Mouse (Mus musculus) stomach, postnatal 0 days (tissue): Measurements from ENCODE around the gene 1700017B05Rik. TPM values are rescaled to one million over a fixed set of nuclear protein-coding genes. Genes with fewer than 3 reads are reported as not detected.
A peak's percentile ranks its signal among the peaks of the same experiment; 100 is the strongest.

ENCODE experiments used
- ATAC-seq: fragments of 200-750 bp; cut with Nextera tagmentation; 2 replicates; pipeline ENCODE4 v1.8.0; 2017; ENCODE audit not compliant: low FRiP score, low TSS enrichment
- DNase-seq: peaks from one replicate; pipeline ENCODE4 v3.0.0-alpha.2; 2016; ENCODE audit warnings: low spot score
- H3K27ac ChIP-seq: fragments of 300-500 bp; sonication (generic); replicated peaks from 2 replicates; pipeline ENCODE4 v1.5.1; 2014; ENCODE audit warnings: mild to moderate bottlenecking, control low read depth
- H3K27me3 ChIP-seq: fragments of 300-500 bp; sonication (generic); 2 replicates; pipeline ENCODE4 v1.6.1; 2014; ENCODE audit warnings: low read length; ENCODE audit not compliant: control insufficient read depth, insufficient read depth
- H3K36me3 ChIP-seq: fragments of 300-500 bp; sonication (generic); 2 replicates; pipeline ENCODE4 v1.6.1; 2014; ENCODE audit warnings: low read length, mixed read lengths; ENCODE audit not compliant: control insufficient read depth, insufficient read depth
- H3K4me1 ChIP-seq: fragments of 300-500 bp; sonication (generic); replicated peaks from 2 replicates; pipeline ENCODE4 v1.6.1; 2014; ENCODE audit warnings: antibody characterized with exemption; ENCODE audit not compliant: control insufficient read depth, insufficient read depth
- H3K4me2 ChIP-seq: fragments of 300-500 bp; sonication (generic); replicated peaks from 2 replicates; pipeline ENCODE4 v1.6.1; 2014; ENCODE audit warnings: low read depth, mild to moderate bottlenecking, control low read depth, moderate library complexity
- H3K4me3 ChIP-seq: fragments of 300-500 bp; sonication (generic); 2 replicates; pipeline ENCODE4 v1.5.1; 2014; ENCODE audit warnings: low read depth, low read length, control low read depth
- H3K9ac ChIP-seq: fragments of 300-500 bp; sonication (generic); 2 replicates; pipeline ENCODE4 v1.6.1; 2014; ENCODE audit warnings: mild to moderate bottlenecking, low read length, control low read depth, mixed read lengths
- H3K9me3 ChIP-seq: fragments of 300-500 bp; sonication (generic); 2 replicates; pipeline ENCODE4 v1.6.1; 2016; ENCODE audit warnings: low read length; ENCODE audit not compliant: control insufficient read depth
- CTCF ChIP-seq: IDR thresholded peaks from 2 replicates; pipeline ENCODE4 v1.5.1; 2016; ENCODE audit warnings: antibody characterized with exemption, low read depth, mild to moderate bottlenecking, moderate library complexity
- EP300 ChIP-seq: optimal IDR thresholded peaks from 2 replicates; pipeline ENCODE3; 2016; ENCODE audit warnings: antibody characterized with exemption
- WGBS: fragments of 180-500 bp; shearing (Covaris S2); extraction: QIAGEN DNeasy Blood & Tissue Kit; methylation state at CpG from one replicate; pipeline ENCODE4 v1.1.7; 2014; 5-methylcytosine and 5-hydroxymethylcytosine counted together
- polyA plus RNA-seq: library from polyadenylated mRNA; unstranded; fragments of >200 nt; fragmentation: Nextera tagmentation; extraction: Ambion mirVana; gene quantifications from 2 replicates; pipeline ENCODE4 v1.2.1, GENCODE M21; 2015

1700017B05Rik gene
- polyA plus RNA-seq, 1 experiment from 2014 or later: 10.4 TPM

- H3K4me3 ChIP-seq: no peak overlapping the region
- no peak overlapping the region for H3K9ac ChIP-seq
- no peaks in the 10 kb centered on the region for H3K9me3 ChIP-seq
- H3K36me3 ChIP-seq: no peaks in the 10 kb centered on the region
- no peak for ATAC-seq
- no peak overlapping the region for H3K27ac ChIP-seq
- DNase-seq: no peak
- H3K4me2 ChIP-seq: no peak overlapping the region
- no peaks in the 10 kb centered on the region for H3K4me1 ChIP-seq
- 70% methylated on average over 1 of the region's 1 CpGs for WGBS
- TF ChIP-seq EP300 (no peak), CTCF (no peak)
- H3K27me3 ChIP-seq: no peaks in the 10 kb centered on the region
Measured at GRCm38 (mm10) chr9:57271081-57271480, 8.7 kb upstream of the 1700017B05Rik start.

- TF ChIP-seq EP300: no peak
- no peak for TF ChIP-seq CTCF
- H3K36me3 ChIP-seq: no peaks in the 10 kb centered on the region
- no peak overlapping the region for H3K4me3 ChIP-seq
- DNase-seq (no peak), ATAC-seq (no peak)
- no peaks in the 10 kb centered on the region for H3K4me1 ChIP-seq
- H3K9me3 ChIP-seq: no peaks in the 10 kb centered on the region
- WGBS: 33% methylated on average over 8 of the region's 8 CpGs
- no peak overlapping the region for H3K4me2 ChIP-seq
- H3K27me3 ChIP-seq: no peaks in the 10 kb centered on the region
- no peak overlapping the region for H3K27ac ChIP-seq
- H3K9ac ChIP-seq: no peak overlapping the region
Measured at GRCm38 (mm10) chr9:57270399-57270798, 8.0 kb upstream of the 1700017B05Rik start.

GRCm38 (mm10) chr9:57269384-57269783 is 7.0 kb upstream of the 1700017B05Rik start:
- ATAC-seq (no peak), DNase-seq (no peak)
- Histone ChIP-seq H3K4me3 (no peak overlapping the region), H3K9me3 (no peaks in the 10 kb centered on the region), H3K4me2 (no peak overlapping the region), H3K27me3 (no peaks in the 10 kb centered on the region), H3K27ac (no peak overlapping the region), H3K9ac (no peak overlapping the region), H3K36me3 (no peaks in the 10 kb centered on the region), H3K4me1 (no peaks in the 10 kb centered on the region)
- TF ChIP-seq CTCF (no peak), EP300 (no peak)
- WGBS: 63% methylated on average over 1 of the region's 1 CpGs

GRCm38 (mm10) chr9:57268575-57268974 is 6.2 kb upstream of the 1700017B05Rik start:
- no peak for DNase-seq
- H3K9me3 ChIP-seq: no peaks in the 10 kb centered on the region
- H3K4me2 ChIP-seq: no peak overlapping the region
- H3K27me3 ChIP-seq: no peaks in the 10 kb centered on the region
- WGBS: 35% methylated on average over 3 of the region's 3 CpGs
- no peaks in the 10 kb centered on the region for H3K4me1 ChIP-seq
- H3K4me3 ChIP-seq: no peak overlapping the region
- H3K36me3 ChIP-seq: no peaks in the 10 kb centered on the region
- no peak overlapping the region for H3K9ac ChIP-seq
- no peak for TF ChIP-seq EP300
- TF ChIP-seq CTCF: 0 out of 2 replicates have a peak, but pooled peaks have one; percentile 6
- ATAC-seq: no peak
- H3K27ac ChIP-seq: no peak overlapping the region

GRCm38 (mm10) chr9:57268078-57268477 is 5.7 kb upstream of the 1700017B05Rik start:
- DNase-seq: no peak
- WGBS: 43% methylated on average over 10 of the region's 10 CpGs
- ATAC-seq: no peak

GRCm38 (mm10) chr9:57267421-57267820 is 5.0 kb upstream of the 1700017B05Rik start:
- Histone ChIP-seq H3K9me3 (no peaks in the 10 kb centered on the region), H3K9ac (no peak overlapping the region), H3K4me2 (no peak overlapping the region), H3K36me3 (no peaks in the 10 kb centered on the region), H3K4me1 (no peaks in the 10 kb centered on the region), H3K4me3 (no peak overlapping the region), H3K27me3 (no peaks in the 10 kb centered on the region), H3K27ac (no peak overlapping the region)
- ATAC-seq (no peak), DNase-seq (no peak)
- 68% methylated on average over 5 of the region's 5 CpGs for WGBS
- TF ChIP-seq EP300: no peak
- no peak for TF ChIP-seq CTCF

More at GRCm38 (mm10) chr9:57268078-57268477, 5.7 kb upstream of the 1700017B05Rik start:
- Histone ChIP-seq H3K9ac (no peak overlapping the region), H3K4me1 (no peaks in the 10 kb centered on the region), H3K4me3 (no peak overlapping the region), H3K27ac (no peak overlapping the region), H3K36me3 (no peaks in the 10 kb centered on the region), H3K4me2 (no peak overlapping the region), H3K9me3 (no peaks in the 10 kb centered on the region), H3K27me3 (no peaks in the 10 kb centered on the region)
- TF ChIP-seq CTCF: no peak
